Mouse (Mus musculus): ENCODE data around the gene Tle6.

Tle6 gene

DNA sequence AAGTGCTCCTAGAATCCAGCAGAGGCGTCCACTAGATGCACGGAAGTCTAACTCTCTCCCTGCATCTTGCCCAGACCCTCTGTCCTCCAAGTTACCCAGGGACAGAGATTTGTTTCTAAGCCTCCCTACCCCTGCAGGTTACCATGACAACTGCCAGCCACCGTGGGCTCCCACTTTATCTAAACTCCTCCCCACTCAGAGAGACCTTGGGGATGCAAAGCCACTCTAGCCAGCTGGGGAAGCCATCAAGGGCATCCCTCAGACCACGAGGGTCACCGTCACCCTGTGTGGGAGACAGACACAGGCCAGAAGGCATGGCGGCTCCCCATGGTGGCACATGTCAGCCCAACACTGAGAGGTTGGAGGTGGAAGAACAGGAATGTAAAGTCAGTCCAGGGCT is 17.5 kb downstream of the Tle6 start:
- no peak for DNase-seq

DNA sequence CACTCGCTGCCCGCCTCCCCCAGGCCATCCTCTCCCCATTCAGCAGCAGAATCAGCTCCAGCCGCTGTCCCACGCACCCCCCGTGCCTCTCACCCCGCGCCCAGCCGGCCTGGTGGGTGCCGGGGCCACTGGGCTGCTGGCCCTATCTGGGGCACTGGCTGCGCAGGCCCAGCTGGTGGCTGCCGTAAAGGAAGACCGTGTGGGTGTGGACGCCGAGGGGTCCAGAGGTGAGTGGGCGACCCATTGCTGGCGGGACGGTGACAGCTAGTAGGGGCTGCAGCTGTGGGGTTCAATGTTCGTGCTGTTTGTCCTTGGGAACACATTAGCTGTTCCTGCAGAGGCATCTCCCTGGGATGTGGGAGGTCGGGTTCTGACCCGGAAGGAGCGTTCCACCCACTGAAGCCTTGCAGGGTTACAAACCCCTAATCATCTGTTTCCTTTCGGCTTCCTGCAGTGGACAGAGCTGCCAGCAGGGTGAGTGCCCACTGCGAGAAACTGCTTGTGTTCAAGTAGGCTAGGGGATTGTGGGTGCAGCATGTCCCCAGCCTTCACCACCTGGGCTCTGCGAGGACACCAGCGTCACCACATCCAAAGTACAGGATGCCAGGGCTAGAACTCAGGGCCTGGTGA is 20.3 kb downstream of the Tle6 start:
- DNase-seq: no peak

DNA sequence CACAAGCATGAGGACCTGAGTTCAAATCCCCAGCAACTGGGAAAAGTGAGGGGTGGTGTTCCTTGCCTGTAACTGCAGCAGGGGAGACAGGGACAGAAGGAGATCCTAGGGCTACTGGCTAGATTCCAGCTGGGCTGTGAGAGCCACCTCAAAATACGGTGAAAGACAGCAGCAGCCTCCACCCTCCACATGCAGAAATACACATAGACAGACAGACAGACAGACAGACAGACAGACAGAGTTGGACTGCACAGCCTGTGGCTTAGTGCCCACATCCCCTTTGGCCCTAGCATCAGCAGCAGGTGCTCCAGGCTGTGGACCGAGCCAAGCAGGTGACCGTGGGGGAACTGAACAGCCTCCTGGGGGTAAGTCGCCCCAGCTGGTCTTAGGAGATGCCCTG is 20.9 kb downstream of the Tle6 start:
- DNase-seq: peak; percentile 78

DNA sequence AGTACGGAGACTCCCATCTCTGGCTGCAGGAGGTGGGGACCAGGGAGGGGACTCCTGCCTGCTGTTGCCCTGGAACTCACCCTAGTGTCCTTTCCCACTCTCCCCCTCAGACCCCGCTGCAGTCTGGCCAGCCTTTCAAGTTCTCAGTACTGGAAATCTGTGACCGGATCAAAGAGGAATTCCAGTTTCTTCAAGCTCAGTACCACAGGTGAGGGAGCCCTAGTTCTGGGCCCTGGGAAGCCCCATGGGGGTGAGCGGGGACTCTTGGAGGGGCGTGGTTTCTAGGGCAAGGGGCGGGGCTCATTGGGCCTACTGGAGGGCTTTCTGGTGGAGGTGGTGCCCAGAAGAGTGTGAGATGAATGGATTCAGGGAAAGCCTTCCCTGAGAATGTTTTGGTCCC is 25.2 kb downstream of the Tle6 start:
- peak; percentile 77 for DNase-seq

DNA sequence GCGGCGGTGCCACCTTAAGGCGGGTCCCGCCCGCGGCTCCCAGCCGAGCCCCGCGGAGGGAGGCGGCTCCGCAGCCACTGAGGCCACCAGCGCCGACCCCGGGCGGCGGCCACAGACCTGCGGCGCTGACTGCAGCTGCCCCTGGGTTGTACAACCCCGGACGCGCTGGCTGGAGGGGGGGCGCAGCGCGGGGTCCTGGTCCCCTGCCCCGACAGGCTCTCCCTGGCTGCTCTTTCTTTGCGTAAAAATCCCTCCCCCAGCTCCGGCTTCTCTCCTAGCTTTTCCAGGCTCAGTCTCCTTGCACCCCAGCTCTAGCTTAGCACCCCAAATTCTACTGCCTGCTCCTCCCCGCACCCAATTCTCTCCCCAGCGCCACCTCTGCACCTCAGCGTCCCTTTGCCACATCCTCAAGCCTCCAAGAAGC is 25.7 kb downstream of the Tle6 start:
- DNase-seq: peak; percentile 77

DNA sequence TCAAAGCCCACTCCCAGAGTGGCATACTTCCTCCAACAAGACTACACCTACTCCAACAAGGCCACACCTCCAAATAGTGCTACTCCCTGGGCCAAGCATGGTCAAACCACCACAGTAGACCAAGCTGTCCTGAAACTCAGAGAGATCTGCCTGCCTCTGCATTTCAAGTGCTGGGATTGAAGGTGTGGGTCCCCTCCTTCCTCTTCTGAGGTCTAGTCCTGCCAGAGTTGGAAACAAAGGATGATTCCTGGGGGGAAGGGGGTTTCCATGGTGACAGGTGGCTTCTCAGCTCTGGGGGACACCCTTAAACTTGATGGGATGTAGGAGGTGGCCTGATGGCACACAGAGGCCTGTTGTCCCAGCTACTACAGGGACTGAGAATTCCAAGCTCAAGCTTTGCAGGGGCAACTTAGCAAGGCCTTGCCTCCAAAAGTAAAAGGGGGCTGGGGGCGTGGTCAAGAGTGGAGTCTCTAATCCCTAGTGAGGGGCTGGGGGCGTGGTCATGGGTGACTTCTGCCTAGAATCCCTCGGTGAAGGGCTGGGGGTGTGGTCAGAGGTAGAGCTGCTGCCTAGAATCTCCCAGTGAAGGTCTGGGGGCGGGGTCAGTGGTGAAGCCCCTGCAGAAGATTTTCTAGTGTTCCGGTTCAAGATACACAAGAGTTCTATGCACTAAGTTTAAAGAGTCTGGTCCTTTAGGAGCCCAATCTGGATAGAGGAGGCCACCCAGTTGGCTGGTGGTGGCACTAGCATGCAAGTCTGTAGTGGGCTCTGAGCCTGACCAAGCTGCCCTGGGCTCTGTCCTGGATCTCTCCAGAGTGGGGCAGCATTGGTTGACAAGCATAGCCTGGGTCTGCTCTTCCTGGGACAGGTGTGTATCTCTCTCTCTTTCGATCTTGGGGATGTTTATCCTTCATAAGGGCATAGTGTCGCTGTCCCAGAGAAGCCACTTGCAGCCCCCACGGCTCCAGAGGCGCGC is 26.5 kb downstream of the Tle6 start, which contains the start of gene Tle2:
TSS of gene Tle2 (plus strand) at position 481 of the 976 bp plus-strand sequence.
- DNase-seq: peak; percentile 82

DNA sequence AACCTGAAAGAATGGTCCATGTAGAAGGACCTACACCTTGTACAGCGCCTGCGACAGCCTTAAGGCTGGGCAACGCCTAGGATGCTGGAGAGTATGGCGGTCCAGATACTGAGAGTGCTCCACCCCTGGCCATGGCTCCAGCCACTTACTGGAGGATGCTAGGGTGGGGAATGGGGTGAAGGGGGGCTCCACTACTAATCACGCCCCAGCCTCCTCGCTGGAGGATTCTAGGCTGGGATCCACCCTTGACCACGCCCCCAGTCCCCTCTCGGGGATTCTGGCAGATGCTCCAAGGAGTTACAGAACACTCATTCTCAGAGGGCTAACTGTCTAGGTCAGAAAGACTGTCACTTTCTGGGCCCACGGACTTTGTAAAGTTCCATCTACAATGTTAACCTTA is 27.9 kb downstream of the Tle6 start:
- DNase-seq: peak; percentile 76

DNA sequence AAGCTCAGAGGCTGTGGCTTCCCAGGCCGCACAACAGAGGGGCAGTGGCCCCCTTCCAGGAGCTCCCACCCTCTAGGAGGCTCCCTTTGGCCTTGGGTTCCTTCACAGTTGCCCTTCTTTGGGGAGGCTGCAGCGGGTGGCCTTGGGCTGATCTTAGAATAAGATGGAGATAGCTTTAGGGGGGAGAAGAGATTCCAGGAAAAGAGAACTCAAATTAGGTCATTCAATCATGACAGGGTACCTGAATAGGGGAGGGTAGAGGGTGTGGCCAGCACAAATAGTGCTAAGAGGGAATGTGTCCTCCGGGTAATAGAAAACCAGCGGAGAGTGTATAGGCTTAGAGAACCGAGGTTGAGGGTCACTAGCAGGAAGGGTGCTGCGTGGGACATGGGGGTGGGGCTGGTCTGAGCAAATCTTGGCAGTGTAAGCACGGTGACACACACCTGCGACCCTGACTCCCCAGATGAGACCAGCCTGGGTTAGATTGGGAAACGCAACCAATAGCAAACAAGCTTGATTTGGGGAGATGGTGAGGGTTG is 28.7 kb downstream of the Tle6 start:
- peak; percentile 80 for DNase-seq

DNA sequence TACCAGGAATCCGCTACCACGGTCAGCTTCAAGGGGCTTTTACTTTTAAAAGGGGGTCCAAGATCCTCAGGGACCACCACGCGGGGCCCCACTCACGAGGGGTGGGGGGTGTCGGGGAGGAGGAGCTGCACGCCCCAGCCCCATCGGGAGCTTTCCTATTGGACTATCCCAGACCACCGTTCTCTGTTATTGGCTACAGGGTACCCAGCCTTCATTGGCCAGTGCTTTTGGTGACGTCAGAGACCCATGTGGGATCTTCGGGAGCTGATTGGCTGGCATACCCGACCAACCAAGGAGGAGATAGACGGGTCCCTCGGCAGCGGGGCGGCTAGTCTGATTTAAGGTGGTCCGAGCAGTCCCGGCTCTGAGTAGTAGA is 29.4 kb downstream of the Tle6 start:
- peak; percentile 100 for DNase-seq

DNA sequence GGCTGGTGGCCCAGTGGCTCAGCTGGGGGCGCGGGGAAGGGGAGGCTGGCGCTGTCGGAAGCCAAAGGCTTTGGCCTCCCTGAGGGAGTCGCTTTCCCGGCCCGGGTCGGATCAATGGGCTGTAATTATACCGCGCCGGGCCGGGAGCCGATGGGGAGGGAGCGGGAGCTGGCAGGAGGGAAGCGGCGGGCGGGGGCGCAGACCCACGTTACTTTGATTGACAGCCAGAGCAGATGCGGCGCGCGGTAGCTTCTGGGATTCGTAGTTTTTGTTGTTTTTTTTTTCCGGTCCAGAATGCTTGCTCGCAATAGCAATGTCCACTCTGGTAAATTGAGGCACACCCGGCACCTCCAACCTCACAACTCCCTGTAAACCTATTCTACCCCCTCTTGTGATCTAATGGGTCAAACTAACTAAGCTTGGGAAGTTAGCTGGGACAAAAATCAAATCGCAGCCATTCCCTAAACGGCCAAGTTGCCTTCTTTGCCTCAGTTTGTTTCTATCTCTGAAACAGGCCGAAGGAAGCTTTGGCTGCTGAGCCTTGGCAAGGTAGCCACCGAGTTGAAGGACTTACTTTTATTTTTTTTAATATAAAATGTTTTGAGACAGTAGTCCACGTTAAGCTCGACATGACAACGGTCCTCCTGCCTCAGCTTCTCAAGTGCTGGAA is 29.9 kb downstream of the Tle6 start:
- DNase-seq: peak; percentile 96

DNA sequence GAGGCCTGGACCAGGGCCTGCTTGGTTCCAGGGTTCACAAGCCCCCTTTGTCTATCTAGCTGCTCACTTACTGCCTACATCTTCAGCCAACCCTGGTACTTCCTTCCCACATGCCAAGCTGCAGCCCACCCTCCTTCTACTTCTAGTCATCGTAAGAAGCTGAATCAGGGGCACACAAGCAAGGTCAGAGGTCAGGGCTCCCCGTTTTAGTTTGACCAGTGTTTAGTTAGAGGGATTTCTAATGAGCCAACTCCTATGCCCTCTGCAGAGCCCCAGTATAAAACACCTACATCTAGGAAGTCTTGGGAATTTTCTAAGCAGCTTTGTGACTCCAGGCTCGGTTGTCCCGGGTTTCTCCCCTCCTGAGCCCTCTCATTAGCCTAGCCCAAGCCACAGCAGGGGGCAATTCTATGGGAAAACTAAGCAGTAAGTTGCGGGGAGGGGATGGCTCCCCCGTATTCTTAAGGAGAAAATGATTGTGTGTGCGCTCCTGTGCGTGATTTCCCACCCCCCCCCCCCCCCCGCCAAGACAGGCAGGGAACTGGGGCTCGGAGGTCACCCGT is 30.6 kb downstream of the Tle6 start:
- DNase-seq: no peak

DNA sequence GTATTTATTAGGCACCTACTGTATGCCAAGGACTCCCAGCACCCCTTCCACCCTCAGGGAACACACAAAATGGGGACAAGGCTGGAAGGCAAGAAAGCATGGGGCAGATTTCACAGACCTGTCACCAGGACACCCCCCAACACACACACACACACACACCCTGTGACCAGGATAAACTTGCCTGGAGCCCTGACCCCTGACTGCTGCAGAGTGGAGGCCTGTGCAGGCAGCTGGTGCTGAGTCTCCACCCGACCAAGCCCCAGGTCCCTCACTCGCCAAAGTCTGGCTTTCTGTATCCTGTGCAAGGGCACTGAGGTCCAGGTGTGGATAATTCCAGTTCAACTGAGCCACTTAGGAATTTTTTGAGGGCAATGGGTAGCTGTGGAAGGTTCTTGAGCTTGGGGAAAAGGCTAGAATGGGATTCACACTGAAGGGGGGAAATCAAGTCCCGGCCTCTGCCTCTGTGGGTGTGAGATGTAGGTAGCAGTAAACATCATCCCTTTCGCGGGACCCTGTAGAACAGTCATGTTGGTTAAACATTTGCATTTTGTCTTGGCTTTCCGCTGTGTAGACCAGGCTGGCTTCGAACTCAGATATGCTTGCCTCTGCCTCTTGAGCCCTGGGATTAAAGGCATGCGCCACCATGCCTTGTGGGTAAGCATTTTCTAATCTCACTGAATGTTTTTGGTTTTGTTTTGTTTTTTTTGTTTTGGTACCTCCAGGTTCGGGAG is 31.2 kb downstream of the Tle6 start:
- DNase-seq: peak; percentile 74

DNA sequence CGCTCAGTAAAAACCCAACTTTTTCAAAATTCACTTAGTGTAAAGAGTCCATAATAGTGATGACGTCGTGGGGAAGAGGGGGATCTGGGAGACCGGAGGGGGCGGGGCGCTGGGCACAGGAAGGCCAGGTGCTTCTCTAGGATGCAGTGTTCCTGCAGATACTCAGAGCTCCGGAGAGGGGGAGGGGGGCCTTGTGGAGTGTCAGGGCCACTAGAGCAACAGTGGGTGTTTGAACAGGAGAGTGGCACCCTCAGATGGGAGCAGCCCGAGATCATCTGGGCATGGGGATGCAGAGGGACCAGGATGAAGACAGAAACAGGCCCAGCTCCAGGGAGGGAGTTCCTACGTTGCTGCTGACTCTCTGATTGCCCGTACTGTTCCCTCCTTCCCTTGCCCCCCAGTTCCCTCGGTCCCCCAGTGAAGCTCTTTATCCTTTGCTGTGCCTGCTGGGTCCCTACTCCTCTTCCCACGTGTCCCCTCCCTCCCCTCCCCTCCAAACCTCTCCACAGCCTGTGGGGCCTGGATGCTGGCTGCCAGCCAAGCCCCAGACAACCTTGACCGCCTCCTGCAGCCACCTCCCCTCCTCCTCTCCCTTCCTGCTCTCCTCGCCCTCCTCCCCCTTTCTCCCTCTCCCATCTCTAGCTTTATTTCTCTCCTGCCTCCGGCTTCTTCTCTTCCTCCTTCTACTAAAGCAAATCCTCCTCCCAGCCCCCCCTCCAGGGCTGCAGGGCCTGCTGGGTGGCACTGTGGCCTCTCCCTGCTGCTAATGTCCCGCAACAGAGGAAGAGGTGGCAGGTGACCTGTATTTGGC is 32.3 kb downstream of the Tle6 start:
- DNase-seq: peak; percentile 74

DNA sequence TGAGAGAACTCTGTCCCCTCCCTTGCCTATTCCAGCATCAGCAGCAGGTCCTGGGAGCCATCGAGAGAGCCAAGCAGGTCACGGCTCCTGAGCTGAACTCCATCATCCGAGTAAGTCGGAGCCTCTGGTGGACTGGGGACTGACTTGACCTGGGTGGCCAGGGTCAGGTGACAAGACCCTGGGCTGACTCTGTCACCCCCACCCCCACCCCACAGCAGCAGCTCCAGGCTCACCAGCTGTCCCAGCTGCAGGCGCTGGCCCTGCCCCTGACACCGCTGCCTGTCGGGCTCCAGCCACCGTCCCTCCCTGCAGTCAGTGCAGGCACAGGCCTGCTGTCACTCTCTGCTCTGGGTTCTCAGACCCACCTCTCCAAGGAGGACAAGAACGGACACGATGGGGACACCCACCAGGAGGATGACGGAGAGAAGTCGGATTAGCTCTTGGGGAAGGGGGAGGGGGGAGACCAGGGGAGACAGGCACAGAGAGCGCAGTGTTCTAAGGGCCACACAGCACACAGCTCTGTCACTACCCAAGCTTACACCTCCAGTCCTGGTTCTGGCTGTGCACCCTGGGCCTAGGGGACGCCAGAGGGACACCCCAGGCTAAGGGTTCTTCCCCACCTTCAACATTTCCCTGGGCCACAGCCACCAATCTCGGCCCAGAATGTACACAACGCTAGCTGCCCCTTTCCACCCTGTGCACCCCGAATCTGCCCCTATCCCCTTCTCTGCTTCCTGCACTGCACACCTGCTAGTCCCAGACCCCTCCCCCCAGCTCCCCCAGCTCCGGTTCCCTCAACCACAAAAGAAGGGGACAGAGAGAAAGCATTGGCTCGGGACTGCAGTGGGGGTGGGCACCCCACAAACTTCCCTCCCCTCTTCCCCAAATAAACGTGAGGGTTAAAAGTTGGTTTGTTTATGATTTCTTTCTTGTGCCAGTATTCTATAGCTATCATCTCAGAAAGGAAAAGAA is 35.3 kb downstream of the Tle6 start:
- no peak for DNase-seq

DNA sequence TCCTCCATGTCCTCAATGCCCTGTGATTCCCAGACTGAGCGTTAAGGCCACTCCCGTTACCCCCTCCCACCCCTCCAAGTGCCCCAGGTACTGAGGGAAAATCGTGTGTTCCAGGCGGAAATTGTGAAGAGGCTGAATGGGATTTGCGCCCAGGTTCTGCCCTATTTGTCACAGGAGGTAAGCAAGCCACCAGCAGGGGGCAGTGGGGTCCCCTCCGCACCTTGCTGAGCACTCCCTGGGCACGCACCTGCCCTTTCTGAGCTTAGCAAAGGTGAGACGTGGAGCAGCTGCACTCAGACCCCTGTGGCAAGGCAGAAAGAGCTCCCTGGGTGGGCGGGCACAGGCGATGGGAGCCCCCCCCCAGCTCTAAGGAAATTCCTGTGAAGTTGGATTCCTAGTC is 36.1 kb downstream of the Tle6 start:
- DNase-seq: peak; percentile 84

DNA sequence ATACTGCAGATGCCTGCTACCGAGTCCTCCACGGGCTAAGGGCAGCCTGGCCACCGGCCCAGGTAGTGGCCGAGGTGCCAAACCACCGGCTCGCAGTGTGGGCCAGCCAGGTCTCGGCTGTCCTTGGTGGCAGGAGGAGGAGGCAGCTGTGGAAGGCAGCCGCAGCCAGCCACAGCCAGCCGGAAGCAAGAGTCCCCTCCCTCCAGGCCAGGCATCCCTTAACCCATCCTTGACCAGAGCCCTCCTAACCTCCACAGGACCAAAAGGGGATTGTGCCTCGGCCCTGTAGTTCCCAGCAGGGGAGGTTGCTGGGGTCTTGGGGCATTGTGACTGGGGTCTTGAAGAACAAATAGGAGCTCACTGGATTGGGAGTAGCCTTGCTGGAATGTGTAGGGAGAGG is 36.7 kb downstream of the Tle6 start:
- DNase-seq: peak; percentile 74

DNA sequence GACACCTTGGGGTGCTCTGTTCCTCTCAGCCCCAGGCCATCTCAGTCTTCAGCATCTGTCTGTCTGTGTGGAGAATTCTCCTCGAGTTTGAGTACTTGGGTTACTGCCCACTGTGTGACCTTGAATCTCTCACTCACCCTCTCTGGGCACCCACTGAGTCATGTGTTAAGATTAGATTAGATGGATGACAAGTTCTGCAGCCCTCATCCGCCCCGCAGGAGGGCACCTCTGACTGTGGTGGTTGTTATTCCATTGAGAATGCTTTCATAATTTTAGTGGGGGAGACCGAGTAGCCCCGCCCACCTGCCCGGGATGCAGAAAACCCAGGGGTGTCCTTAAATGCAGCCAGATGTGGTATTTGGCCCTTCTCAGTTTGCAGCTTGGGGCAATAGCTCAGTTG is 37.4 kb downstream of the Tle6 start:
- peak; percentile 65 for DNase-seq

DNA sequence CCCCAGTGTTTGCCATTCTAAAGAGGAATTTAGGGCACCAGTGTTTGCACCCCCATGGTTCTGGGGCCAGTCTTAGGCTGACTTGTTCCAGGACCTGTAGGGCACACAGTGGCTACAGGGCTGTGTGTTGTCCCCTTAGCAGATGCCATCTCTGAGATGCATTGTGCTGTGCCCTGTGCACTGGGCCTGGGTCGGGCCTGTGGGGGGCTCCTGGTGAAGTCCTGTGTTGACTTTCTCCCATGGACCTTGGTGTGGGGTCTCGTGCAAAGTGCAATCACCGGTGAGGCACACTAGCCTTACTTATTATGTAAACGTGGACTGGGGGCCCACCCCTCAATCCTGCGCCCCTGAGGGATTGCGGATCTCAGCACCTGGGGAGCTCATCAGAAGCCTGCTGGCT is 38.5 kb downstream of the Tle6 start:
- DNase-seq: no peak

DNA sequence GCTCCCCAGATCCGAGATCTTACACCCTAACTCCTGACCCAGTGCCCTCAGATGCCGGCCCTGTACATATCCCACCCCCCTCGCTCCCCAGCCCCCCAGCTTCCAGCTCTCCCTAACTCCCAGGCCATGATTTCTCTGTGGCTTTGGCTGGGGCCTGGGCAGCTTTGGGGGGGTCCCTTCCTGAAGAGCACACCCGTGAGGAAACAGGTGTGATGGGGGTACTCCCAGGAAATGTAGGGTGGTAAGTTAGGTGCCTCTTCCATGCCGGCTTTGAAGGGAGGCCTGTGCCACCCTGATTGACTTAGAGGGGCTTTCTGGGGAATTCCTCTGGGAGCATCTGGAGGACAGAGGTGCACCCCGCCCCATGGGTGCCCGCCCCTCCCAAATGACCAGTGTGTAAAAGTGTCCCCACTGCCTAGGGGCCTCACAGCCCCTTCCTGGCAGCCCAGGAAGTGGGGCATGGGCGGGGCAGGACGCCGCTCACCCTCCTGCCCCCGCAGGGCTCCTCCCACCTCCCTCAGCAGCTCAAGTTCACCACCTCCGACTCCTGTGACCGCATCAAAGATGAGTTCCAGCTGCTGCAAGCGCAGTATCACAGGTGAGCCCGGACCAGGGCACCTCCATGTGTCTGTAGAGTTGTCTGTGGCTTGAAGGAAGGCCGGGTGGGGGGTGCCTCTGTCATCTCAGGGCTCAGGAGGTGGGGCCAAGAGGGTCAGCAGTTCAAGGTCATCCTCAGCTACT is 40.0 kb downstream of the Tle6 start:
- peak; percentile 77 for DNase-seq

Data from cerebellum, adult 9-11 months (tissue).